Mouse (Mus musculus) embryonic facial prominence, embryonic 14.5 days (tissue): ENCODE measurements at regions not wholly inside any gene's neighbourhood (a gene's known extent, or its start where the extent isn't known, plus 50 kb on each side); places are given as distances from the start of the nearest gene placed in this dataset.

Experiments
- ATAC-seq: fragments of 200-750 bp; cut with Nextera tagmentation; 2 replicates; pipeline ENCODE4 v1.8.0; 2017; ENCODE audit warnings: low read depth, moderate number of reproducible peaks, moderate TSS enrichment
- DNase-seq: peaks from one replicate; pipeline ENCODE4 v3.0.0-alpha.2; 2015; ENCODE audit warnings: low spot score
- H3K27ac ChIP-seq: fragments of 300-500 bp; sonication (generic); replicated peaks from 2 replicates; pipeline ENCODE4 v1.5.1; 2014; ENCODE audit warnings: low read depth, mild to moderate bottlenecking, low read length, moderate library complexity
- H3K27me3 ChIP-seq: fragments of 300-500 bp; sonication (generic); replicated peaks from 2 replicates; pipeline ENCODE4 v1.6.1; 2014; ENCODE audit warnings: low read length; ENCODE audit not compliant: control insufficient read depth, insufficient read depth
- H3K36me3 ChIP-seq: fragments of 300-500 bp; sonication (generic); 2 replicates; pipeline ENCODE4 v1.6.1; 2014; ENCODE audit warnings: low read length, mixed read lengths; ENCODE audit not compliant: control insufficient read depth, insufficient read depth
- H3K4me1 ChIP-seq: fragments of 300-500 bp; sonication (generic); 2 replicates; pipeline ENCODE4 v1.6.1; 2014; ENCODE audit warnings: antibody characterized with exemption, low read length; ENCODE audit not compliant: control insufficient read depth, insufficient read depth
- H3K4me2 ChIP-seq: fragments of 300-500 bp; sonication (generic); 2 replicates; pipeline ENCODE4 v1.6.1; 2014; ENCODE audit warnings: low read depth, mild to moderate bottlenecking, low read length, moderate library complexity, mixed read lengths
- H3K4me3 ChIP-seq: fragments of 300-500 bp; sonication (generic); 2 replicates; pipeline ENCODE4 v1.5.1; 2014; ENCODE audit warnings: low read depth, mild to moderate bottlenecking, low read length
- H3K9ac ChIP-seq: fragments of 300-500 bp; sonication (generic); 2 replicates; pipeline ENCODE4 v1.6.1; 2014; ENCODE audit warnings: low read depth, mild to moderate bottlenecking, low read length, moderate library complexity, mixed read lengths
- H3K9me3 ChIP-seq: fragments of 300-500 bp; sonication (generic); 2 replicates; pipeline ENCODE4 v1.6.1; 2016; ENCODE audit warnings: low read length; ENCODE audit not compliant: control insufficient read depth
- WGBS: fragments of 180-500 bp; shearing (Covaris S2); extraction: QIAGEN DNeasy Blood & Tissue Kit; methylation state at CpG from one replicate; pipeline ENCODE4 v1.1.7; 2014; 5-methylcytosine and 5-hydroxymethylcytosine counted together

DNA sequence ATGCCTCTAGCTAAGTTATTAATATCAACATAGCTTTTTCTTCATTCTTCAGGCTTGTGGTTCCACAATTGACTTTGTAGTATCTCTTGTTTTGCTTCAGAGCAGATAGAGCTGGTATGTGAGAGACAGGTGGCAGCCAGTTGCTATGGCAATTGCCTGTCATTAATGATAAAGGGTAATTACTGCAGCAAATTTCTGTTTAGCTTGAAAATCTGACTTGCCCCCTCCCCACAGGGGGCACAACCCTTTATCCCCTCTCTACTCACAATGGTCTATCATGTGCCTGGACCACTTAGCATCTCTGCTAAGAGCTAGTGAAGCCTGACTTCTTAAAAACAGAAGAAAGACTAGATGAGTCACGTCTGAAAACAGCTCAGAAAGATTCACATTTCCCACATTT is 157.1 kb upstream of the G2e3 start:
- 47% methylated on average over 1 of the region's 1 CpGs for WGBS

DNA sequence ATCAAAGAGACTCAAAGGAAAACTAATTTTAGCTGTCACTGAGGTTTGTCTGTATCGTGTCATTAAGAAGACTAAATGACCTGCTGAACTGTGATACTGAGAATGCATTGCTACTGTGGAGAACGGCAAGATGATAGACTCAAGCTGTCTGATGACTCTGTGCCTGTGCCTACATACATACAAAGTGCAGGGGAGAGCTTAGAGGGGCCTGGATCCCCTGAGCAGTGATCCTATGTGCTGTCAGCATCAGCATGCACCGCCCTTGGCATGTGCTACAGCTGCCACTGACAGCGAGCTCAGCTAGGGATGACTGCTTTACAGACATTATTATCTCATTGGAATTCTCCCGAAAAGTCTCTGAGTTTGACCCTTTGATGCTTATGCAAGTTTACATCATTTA is 157.7 kb upstream of the G2e3 start:
- H3K27me3 ChIP-seq, result no peaks in the 10 kb centered on the region
- H3K9ac ChIP-seq, result no peak overlapping the region
- ATAC-seq, result no peak
- DNase-seq, result no peak
- H3K4me1 ChIP-seq, result no peaks in the 10 kb centered on the region
- H3K27ac ChIP-seq, result no peak overlapping the region
- no peak overlapping the region for H3K4me3 ChIP-seq
- 63% methylated on average over 5 of the region's 5 CpGs for WGBS
- H3K4me2 ChIP-seq, result no peak overlapping the region
- no peaks in the 10 kb centered on the region for H3K9me3 ChIP-seq
- no peaks in the 10 kb centered on the region for H3K36me3 ChIP-seq

More for the DNA sequence above, 157.1 kb upstream of the G2e3 start:
- DNase-seq, result no peak
- H3K4me2 ChIP-seq, result no peak overlapping the region
- H3K27me3 ChIP-seq, result no peaks in the 10 kb centered on the region
- H3K4me3 ChIP-seq, result no peak overlapping the region
- no peaks in the 10 kb centered on the region for H3K9me3 ChIP-seq
- no peak overlapping the region for H3K27ac ChIP-seq
- no peak for ATAC-seq
- no peaks in the 10 kb centered on the region for H3K36me3 ChIP-seq
- H3K9ac ChIP-seq, result no peak overlapping the region
- no peaks in the 10 kb centered on the region for H3K4me1 ChIP-seq

DNA sequence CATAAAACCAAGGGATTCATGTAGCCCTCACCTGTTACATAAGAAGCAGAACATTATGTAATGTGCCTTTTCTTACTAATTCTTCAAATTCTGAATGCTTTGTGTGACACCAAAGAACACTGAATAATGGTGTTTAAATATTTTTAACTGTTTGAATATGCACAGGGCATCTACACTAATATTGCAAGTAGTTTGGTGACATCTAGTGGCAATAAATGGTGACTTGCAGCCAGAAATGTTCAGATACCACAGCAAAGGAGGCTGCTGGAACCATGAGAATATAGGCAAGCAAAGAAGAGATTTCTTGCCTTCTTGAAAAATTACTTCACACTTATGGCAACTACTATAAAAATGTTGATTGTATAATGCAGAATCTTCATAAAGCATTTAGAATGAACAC is 159.6 kb upstream of the G2e3 start:
- Histone ChIP-seq H3K27me3 (no peaks in the 10 kb centered on the region), H3K27ac (no peak overlapping the region), H3K4me1 (no peaks in the 10 kb centered on the region), H3K4me3 (no peak overlapping the region), H3K9me3 (no peaks in the 10 kb centered on the region), H3K9ac (no peak overlapping the region), H3K4me2 (no peak overlapping the region), H3K36me3 (no peaks in the 10 kb centered on the region)
- DNase-seq (peak; percentile 80), ATAC-seq (no peak)

DNA sequence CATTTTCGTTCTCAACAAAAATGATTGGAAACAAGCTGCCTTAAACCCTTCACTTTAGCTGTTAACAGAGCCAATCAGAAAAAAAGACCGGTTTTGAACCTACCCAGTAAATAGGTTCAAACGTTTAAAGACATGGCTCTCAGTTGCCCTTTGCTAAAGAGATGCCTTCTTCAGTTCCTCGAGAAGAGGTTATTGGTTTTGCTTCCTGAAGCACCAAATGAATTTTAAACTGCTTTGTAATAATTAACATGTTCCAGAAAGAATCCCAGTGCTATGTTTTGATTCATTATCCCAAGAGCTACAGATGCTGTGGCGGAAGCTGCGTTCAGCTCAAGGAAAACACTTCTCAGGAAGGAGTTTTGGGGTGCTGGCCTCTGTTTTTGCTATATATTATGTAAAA is 160.1 kb upstream of the G2e3 start:
- no peak for DNase-seq
- Histone ChIP-seq H3K9me3 (no peaks in the 10 kb centered on the region), H3K4me3 (no peak overlapping the region), H3K4me1 (no peaks in the 10 kb centered on the region), H3K27ac (no peak overlapping the region), H3K4me2 (no peak overlapping the region), H3K36me3 (no peaks in the 10 kb centered on the region), H3K9ac (no peak overlapping the region), H3K27me3 (no peaks in the 10 kb centered on the region)
- WGBS, result 68% methylated on average over 6 of the region's 6 CpGs
- no peak for ATAC-seq

DNA sequence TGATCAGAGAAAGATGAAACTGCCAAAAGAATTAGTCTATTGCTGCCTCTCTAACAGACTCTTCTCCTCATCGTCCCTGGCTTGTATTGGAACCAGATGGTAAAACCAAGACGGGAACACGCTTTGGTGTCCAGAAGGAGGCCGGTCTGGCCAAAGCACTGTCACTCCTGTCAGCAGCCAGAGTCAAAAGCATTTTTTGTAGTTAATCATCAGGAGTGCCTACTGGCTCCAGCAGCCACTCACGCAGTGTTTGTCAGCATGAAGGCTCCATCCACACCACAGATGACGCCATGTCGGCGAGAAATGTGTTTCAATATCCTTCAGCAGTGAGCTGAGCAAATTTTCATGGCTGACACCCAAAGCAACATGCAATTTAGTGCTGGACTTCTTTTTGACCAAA is 162.1 kb upstream of the G2e3 start:
- Histone ChIP-seq H3K27ac (no peak overlapping the region), H3K9me3 (no peaks in the 10 kb centered on the region), H3K4me2 (no peak overlapping the region), H3K9ac (no peak overlapping the region), H3K27me3 (no peaks in the 10 kb centered on the region), H3K4me1 (no peaks in the 10 kb centered on the region), H3K4me3 (no peak overlapping the region), H3K36me3 (no peaks in the 10 kb centered on the region)
- ATAC-seq (no peak), DNase-seq (no peak)
- WGBS, result 59% methylated on average over 8 of the region's 8 CpGs

DNA sequence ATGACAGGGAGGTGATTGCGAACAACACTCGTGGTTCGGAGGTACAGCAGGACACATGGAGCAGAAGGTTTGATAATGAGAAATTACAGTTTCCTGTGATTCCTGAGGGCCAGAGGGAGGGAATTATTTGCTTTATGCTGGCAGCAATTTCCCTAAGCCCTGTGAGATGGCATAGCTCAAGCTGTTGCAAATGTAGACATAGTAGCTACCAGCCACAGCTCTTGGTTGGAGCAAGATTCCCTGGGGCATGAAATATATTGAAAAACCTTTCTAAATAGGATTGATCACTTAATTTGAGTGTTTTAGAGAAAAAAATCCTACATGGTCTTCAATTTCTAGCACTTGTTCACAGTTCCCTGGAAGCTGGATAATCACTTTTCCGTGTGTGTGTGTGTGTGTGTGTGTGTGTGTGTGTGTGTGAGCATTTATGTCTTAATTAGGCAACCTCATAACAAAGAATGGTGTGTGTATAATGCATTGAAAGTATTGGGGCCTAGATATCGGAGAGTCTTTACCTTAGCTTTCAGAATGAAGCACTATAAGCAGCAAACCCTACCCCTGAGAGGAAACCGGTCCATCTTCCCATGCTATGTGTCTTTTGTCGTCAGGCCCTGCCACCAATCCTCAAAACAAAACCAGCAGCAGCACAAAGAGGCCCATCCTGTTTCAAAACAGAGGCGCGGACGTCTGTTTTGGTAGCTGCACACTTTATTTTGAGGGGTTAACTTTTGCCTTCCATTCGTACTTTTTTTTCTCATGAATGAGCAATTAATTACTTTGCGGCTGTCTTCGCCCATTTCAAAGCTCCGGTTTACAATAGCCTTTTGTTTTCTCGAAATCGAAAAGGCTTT is 172.7 kb upstream of the G2e3 start:
- WGBS, result 44% methylated on average over 16 of the region's 16 CpGs
- ATAC-seq (no peak), DNase-seq (no peak)
- H3K27me3 ChIP-seq, result no peaks in the 10 kb centered on the region
- H3K4me1 ChIP-seq, result no peaks in the 10 kb centered on the region
- no peaks in the 10 kb centered on the region for H3K36me3 ChIP-seq
- no peak overlapping the region for H3K4me3 ChIP-seq
- no peak overlapping the region for H3K4me2 ChIP-seq
- H3K9ac ChIP-seq, result no peak overlapping the region
- no peak overlapping the region for H3K27ac ChIP-seq
- H3K9me3 ChIP-seq, result no peaks in the 10 kb centered on the region

DNA sequence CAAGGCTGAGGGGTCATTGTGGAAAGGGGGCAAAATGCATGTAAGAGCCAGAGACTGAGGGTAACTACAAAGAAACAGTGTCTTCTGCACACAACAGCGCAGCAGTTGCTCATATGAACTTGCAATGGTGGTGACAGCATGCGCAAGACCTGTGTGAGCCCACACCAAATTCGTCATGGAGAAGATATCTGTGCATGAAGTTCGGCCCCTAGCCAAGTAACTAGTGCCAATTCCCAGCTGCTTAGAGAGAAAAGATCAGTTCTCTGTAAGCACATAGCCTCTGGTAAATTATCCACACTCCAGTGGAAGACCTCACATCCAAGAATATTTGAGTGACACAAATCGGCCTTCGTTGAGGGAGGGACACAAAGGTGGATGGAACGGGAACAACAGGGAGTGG is 182.7 kb upstream of the G2e3 start:
- H3K36me3 ChIP-seq, result no peaks in the 10 kb centered on the region
- H3K27me3 ChIP-seq, result no peaks in the 10 kb centered on the region
- no peak overlapping the region for H3K9ac ChIP-seq
- H3K27ac ChIP-seq, result no peak overlapping the region
- no peak overlapping the region for H3K4me2 ChIP-seq
- no peaks in the 10 kb centered on the region for H3K9me3 ChIP-seq
- ATAC-seq (no peak), DNase-seq (no peak)
- WGBS, result 86% methylated on average over 7 of the region's 7 CpGs
- H3K4me3 ChIP-seq, result no peak overlapping the region
- no peaks in the 10 kb centered on the region for H3K4me1 ChIP-seq

DNA sequence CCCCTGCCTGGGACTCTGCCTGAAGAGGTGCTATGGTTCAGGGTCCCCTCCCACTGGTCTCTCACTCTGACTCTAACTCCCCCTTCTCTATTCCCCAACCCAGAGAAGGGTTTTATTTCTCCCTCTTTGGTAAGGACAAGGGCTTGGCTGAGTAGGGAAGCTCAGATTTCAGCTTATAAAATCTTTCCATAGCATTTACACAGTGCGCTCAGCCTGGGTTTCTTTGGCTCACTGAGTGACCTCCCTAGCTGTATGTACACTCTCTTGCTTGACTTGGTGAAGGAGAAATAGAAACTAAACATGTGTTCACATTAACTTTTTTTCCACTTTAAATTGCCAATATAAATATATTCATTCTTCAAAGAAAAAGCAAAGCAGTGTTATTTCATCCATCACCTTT is 186.9 kb upstream of the G2e3 start:
- H3K27me3 ChIP-seq, result no peaks in the 10 kb centered on the region
- no peak for ATAC-seq

DNA sequence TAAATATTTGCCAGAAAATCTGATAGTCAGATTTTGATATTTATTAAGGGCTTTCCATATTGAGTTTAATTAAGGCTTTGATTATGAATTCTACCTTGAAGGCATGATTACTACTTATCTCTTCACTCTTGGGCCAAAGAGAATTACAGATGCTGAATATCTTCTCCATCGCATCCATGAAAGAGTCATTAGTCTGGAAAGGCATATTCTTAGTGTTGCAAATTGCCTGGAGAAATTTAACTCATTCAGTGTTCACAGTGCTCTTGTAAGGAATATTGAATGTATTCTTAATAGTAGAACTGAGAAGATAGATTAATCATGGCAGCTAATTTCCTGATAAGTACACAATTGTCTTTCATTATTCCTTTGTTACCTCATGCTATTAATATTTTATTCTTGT is 187.7 kb upstream of the G2e3 start:
- Histone ChIP-seq H3K27ac (no peak overlapping the region), H3K4me2 (no peak overlapping the region), H3K4me1 (no peaks in the 10 kb centered on the region), H3K9me3 (no peaks in the 10 kb centered on the region), H3K4me3 (no peak overlapping the region), H3K27me3 (no peaks in the 10 kb centered on the region), H3K9ac (no peak overlapping the region), H3K36me3 (no peaks in the 10 kb centered on the region)
- 78% methylated on average over 1 of the region's 1 CpGs for WGBS
- ATAC-seq (no peak), DNase-seq (no peak)

More for the DNA sequence above, 186.9 kb upstream of the G2e3 start:
- no peaks in the 10 kb centered on the region for H3K4me1 ChIP-seq
- H3K4me2 ChIP-seq, result no peak overlapping the region
- 54% methylated on average over 1 of the region's 1 CpGs for WGBS
- H3K27ac ChIP-seq, result no peak overlapping the region
- no peaks in the 10 kb centered on the region for H3K36me3 ChIP-seq
- no peak overlapping the region for H3K9ac ChIP-seq
- no peaks in the 10 kb centered on the region for H3K9me3 ChIP-seq
- peak; percentile 19 for DNase-seq
- no peak overlapping the region for H3K4me3 ChIP-seq
